Mouse (Mus musculus) forebrain, embryonic 12.5 days (tissue): ENCODE data around the gene Gm28043. TPM values are rescaled to one million over a fixed set of nuclear protein-coding genes. Genes with fewer than 3 reads are reported as not detected.

Experiments
- ATAC-seq: fragments of 200-750 bp; cut with Nextera tagmentation; 2 replicates; pipeline ENCODE4 v1.8.0; 2017; ENCODE audit warnings: moderate TSS enrichment; ENCODE audit not compliant: low FRiP score
- H3K27ac ChIP-seq: fragments of 300-500 bp; sonication (generic); 2 replicates; pipeline ENCODE4 v1.5.1; 2016; ENCODE audit warnings: mild to moderate bottlenecking
- H3K27me3 ChIP-seq: fragments of 300-500 bp; sonication (generic); 2 replicates; pipeline ENCODE4 v1.6.1; 2016; ENCODE audit warnings: mild to moderate bottlenecking
- H3K36me3 ChIP-seq: fragments of 300-500 bp; sonication (generic); replicated peaks from 2 replicates; pipeline ENCODE4 v1.6.1; 2016; ENCODE audit warnings: mild to moderate bottlenecking
- H3K4me1 ChIP-seq: fragments of 300-500 bp; sonication (generic); 2 replicates; pipeline ENCODE4 v1.6.1; 2016
- H3K4me2 ChIP-seq: fragments of 300-500 bp; sonication (generic); 2 replicates; pipeline ENCODE4 v1.6.1; 2016; ENCODE audit warnings: mild to moderate bottlenecking, moderate library complexity
- H3K4me3 ChIP-seq: fragments of 300-500 bp; sonication (generic); replicated peaks from 2 replicates; pipeline ENCODE4 v1.5.1; 2016; ENCODE audit warnings: mild to moderate bottlenecking
- H3K9ac ChIP-seq: fragments of 300-500 bp; sonication (generic); 2 replicates; pipeline ENCODE4 v1.6.1; 2016; ENCODE audit warnings: mild to moderate bottlenecking
- H3K9me3 ChIP-seq: fragments of 300-500 bp; sonication (generic); 2 replicates; pipeline ENCODE4 v1.6.1; 2016
- WGBS: fragments of 180-500 bp; shearing (Covaris S2); methylation state at CpG from one replicate; pipeline ENCODE4 v1.1.7; 2016; 5-methylcytosine and 5-hydroxymethylcytosine counted together
- polyA plus RNA-seq: library from polyadenylated mRNA; unstranded; fragments of >200 nt; fragmentation: Nextera tagmentation; extraction: Ambion mirVana; gene quantifications from 2 replicates; pipeline ENCODE4 v1.2.1, GENCODE M21; 2016

Gene Gm28043
- polyA plus RNA-seq, 1 experiment from 2014 or later: 4.6 TPM

DNA sequence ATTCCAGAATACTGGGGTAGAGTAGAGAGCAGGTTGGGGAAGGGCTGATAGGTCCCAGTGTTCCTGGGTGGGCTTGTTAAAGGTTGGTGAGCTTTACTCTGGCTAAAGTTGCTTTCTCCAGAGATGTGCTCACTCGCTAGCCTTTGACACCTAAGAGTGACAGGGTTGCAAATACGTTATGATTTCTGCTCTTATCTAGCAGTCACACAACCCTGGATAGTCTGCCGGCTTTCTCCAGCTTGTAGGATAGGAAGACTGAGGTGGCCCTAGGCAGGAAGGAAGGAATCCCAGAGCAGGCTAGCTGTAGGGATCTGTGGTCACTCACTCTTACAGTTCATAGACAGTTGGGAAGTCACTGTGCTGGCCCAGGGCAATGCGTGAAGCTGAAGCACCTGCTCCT lies 69.6 kb downstream of the Gm28043 start:
- H3K4me2 ChIP-seq: no peak overlapping the region
- no peak overlapping the region for H3K4me3 ChIP-seq
- no peak overlapping the region for H3K9ac ChIP-seq
- H3K4me1 ChIP-seq: 0 out of 2 replicates have a peak, but pooled peaks cover 5% of the 10 kb centered on the region
- no peaks in the 10 kb centered on the region for H3K27me3 ChIP-seq
- ATAC-seq: no peak
- peaks cover 88% of the 10 kb centered on the region for H3K36me3 ChIP-seq
- whole genome bisulfite sequencing: 94% methylated on average over 4 of the region's 4 CpGs
- H3K27ac ChIP-seq: no peak overlapping the region
- no peaks in the 10 kb centered on the region for H3K9me3 ChIP-seq

DNA sequence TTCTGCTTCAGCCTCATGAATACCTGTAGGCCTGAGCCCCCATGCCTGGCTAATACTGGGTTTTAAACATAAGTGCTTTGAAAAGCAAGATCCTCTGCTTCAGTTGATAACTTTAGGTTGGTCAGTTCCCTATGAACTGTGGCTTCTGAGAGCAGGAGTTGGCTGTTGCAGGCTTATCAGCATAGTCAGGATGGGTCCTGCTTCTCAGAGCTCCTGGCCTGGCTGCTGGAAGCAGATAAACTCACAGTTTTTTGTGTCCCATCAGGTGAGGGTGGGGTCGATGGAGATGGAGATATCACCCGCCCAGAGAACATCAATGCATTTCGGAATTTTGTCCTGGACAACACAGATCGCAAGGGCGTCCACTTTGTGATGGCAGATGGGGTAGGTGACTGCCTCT lies 72.1 kb downstream of the Gm28043 start:
- ATAC-seq: no peak
- H3K27me3 ChIP-seq: no peaks in the 10 kb centered on the region

DNA sequence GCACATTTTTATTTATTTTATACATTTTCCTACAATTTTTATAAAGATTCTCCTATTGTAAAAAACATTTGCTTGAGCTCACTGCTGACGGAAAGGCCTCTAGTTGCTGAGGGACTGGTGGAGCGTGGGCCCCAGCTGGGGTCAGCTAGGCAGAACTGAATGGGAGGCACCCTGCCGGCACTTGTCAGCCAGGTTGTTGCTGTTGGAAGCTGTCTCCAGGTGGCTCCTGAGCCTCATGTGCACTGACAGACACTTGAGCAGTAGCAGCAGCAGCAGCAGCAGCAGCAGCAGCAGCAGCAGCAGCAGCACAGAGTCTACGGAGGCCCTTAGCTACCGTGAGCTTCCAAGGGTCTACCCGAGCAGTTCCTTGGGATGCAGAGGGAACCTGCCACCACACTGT lies 72.7 kb downstream of the Gm28043 start:
- no peak for ATAC-seq
- Histone ChIP-seq H3K4me1 (no peaks in the 10 kb centered on the region), H3K27ac (no peak overlapping the region), H3K27me3 (no peaks in the 10 kb centered on the region), H3K4me2 (no peak overlapping the region), H3K9ac (no peak overlapping the region), H3K4me3 (no peak overlapping the region), H3K9me3 (no peaks in the 10 kb centered on the region), H3K36me3 (peaks cover 87% of the 10 kb centered on the region)
- WGBS: 83% methylated on average over 6 of the region's 6 CpGs

More for the DNA sequence above, 72.1 kb downstream of the Gm28043 start:
- peaks cover 90% of the 10 kb centered on the region for H3K36me3 ChIP-seq
- H3K4me1 ChIP-seq: no peaks in the 10 kb centered on the region
- no peak overlapping the region for H3K9ac ChIP-seq
- no peak overlapping the region for H3K27ac ChIP-seq
- H3K9me3 ChIP-seq: no peaks in the 10 kb centered on the region
- no peak overlapping the region for H3K4me2 ChIP-seq
- WGBS: 94% methylated on average over 5 of the region's 5 CpGs
- H3K4me3 ChIP-seq: no peak overlapping the region

DNA sequence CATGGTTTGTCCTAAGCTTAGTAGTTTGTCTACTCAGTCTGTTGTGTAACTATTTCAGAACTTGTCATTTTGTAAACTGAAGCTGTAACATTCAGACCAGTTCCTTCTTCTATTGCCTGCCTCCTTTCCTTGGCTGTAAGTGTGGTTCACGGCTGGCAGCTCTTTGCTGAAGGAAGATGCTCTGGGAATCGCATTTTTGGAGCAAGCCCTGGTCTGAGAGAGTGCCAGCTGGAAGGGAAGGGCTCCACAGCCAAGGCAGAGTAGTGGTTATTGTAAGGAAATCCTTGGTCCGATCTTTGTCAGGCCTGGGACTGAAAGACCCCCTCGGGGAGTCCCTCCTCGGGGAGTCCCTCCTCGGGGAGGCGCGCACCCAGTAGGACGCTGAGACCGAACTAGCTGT lies 73.9 kb downstream of the Gm28043 start:
- H3K9ac ChIP-seq: no peak overlapping the region
- H3K4me2 ChIP-seq: no peak overlapping the region
- WGBS: 94% methylated on average over 10 of the region's 10 CpGs
- no peak overlapping the region for H3K27ac ChIP-seq
- ATAC-seq: no peak
- peaks cover 79% of the 10 kb centered on the region for H3K36me3 ChIP-seq
- H3K9me3 ChIP-seq: no peaks in the 10 kb centered on the region
- no peaks in the 10 kb centered on the region for H3K4me1 ChIP-seq
- no peaks in the 10 kb centered on the region for H3K27me3 ChIP-seq
- H3K4me3 ChIP-seq: no peak overlapping the region

DNA sequence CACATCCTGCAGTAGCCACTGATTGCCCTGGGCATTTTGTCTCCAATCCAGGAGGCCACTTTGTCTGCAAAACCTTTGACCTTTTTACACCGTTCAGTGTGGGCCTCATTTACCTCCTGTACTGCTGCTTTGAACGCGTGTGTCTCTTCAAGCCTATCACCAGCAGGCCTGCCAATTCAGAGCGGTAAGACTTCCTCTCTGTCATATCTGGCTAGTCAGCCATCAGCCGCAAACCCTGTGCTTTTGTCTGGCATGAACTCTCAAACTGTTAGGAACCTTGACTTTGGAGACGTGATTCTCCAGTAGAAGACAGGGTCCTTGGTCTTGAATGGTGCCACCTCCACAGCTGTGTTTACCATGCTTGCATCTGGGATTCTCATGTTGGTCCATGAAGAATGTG lies 75.6 kb downstream of the Gm28043 start:
- H3K27me3 ChIP-seq: no peaks in the 10 kb centered on the region
- 82% methylated on average over 6 of the region's 6 CpGs for whole genome bisulfite sequencing
- H3K27ac ChIP-seq: no peak overlapping the region
- no peak overlapping the region for H3K4me3 ChIP-seq
- no peaks in the 10 kb centered on the region for H3K9me3 ChIP-seq
- H3K4me2 ChIP-seq: no peak overlapping the region
- ATAC-seq: no peak
- H3K4me1 ChIP-seq: no peaks in the 10 kb centered on the region
- H3K9ac ChIP-seq: no peak overlapping the region
- H3K36me3 ChIP-seq: peaks cover 80% of the 10 kb centered on the region

DNA sequence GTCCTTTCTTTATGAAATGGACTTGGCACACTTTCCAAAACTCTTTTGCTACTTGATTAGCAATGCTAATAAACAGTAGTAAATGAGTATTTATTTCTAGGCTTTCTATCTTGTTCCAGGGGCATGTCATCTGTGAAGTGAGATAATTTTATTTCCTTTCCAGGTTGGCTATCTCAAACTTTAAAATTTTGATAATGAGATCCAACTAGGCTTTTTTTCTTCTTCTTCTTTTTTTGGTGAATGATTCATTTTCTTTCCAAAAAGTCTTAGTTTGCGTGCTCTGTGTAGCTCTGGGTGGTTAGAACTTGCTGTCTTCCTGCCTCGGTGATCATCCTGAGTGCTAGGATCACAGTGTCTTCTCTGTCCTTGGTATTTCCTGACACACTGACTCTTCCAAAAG lies 78.2 kb downstream of the Gm28043 start:
- H3K27ac ChIP-seq: no peak overlapping the region
- H3K4me2 ChIP-seq: no peak overlapping the region
- no peaks in the 10 kb centered on the region for H3K27me3 ChIP-seq
- ATAC-seq: no peak
- WGBS: 93% methylated on average over 2 of the region's 2 CpGs
- no peak overlapping the region for H3K4me3 ChIP-seq
- no peaks in the 10 kb centered on the region for H3K4me1 ChIP-seq
- peaks cover 76% of the 10 kb centered on the region for H3K36me3 ChIP-seq
- H3K9ac ChIP-seq: no peak overlapping the region
- no peaks in the 10 kb centered on the region for H3K9me3 ChIP-seq

DNA sequence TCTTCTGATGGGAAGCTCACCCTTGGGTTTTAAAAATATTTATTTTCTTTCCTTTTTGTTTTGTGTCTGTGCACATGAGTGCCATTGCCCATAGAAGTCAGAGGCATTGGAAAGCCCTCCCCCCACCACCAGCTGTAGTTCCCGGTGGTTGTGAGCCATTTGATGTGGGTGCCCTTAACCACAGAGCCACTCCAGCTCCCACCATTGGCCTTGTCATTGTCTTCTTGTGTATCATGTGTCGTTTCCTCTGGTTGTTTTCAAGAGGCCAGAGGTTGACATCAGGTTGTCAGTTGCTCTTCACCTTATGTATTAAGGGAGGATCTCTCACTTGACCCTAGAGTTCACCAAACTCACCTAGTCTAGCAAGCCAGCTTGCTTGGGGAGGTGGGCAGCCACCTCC lies 78.9 kb downstream of the Gm28043 start:
- WGBS: 89% methylated on average over 2 of the region's 2 CpGs

DNA sequence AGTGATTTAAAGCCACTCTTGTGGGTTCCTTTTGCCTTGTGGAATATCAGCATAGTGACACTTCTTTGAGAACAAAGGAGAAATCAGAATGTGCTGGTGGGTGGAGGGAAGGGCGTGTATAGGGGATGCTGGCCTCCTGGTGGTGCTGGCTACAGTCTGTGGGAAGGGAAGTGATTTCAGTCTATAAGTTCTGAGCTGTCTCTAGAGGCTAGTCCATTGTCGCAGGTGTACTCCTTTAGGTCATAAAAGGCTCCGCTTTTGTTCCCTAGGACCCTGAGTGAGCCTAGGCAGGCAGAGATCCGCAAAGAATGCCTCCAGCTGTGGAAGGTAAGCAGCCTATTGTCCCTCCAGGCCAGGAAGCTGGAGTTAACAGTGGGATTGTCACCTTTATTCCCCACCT lies 79.8 kb downstream of the Gm28043 start:
- WGBS: 76% methylated on average over 4 of the region's 4 CpGs
- peaks cover 82% of the 10 kb centered on the region for H3K36me3 ChIP-seq
- no peak for ATAC-seq

More for the DNA sequence above, 78.9 kb downstream of the Gm28043 start:
- Histone ChIP-seq H3K4me1 (no peaks in the 10 kb centered on the region), H3K9ac (no peak overlapping the region), H3K4me2 (no peak overlapping the region), H3K27ac (no peak overlapping the region), H3K27me3 (no peaks in the 10 kb centered on the region), H3K36me3 (peaks cover 77% of the 10 kb centered on the region), H3K9me3 (no peaks in the 10 kb centered on the region), H3K4me3 (no peak overlapping the region)
- ATAC-seq: no peak

DNA sequence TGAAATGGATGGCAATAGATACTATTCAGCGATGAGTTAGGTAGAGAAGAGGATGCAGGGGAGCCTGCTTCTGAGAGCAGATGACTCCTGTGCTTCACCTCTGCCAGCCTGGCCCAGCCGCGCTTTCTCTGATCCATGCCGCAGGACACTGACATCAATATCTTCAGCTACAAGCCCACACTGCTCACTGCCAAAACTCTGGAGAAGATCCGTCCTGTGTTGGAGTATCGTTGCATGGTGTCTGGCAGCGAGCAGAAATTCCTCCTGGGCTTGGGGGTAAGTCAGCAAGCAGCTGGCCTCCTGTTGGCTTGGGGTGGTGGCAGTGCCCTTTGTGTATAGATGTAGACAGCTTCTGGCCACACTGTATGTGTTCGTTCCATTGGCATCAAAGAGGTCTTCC lies 82.3 kb downstream of the Gm28043 start:
- peaks cover 82% of the 10 kb centered on the region for H3K36me3 ChIP-seq
- 96% methylated on average over 8 of the region's 8 CpGs for WGBS
- H3K27ac ChIP-seq: no peak overlapping the region

More for the DNA sequence above, 79.8 kb downstream of the Gm28043 start:
- no peak overlapping the region for H3K27ac ChIP-seq
- H3K27me3 ChIP-seq: no peaks in the 10 kb centered on the region
- no peak overlapping the region for H3K4me2 ChIP-seq
- H3K9me3 ChIP-seq: no peaks in the 10 kb centered on the region
- no peak overlapping the region for H3K4me3 ChIP-seq
- H3K9ac ChIP-seq: no peak overlapping the region
- H3K4me1 ChIP-seq: no peaks in the 10 kb centered on the region

DNA sequence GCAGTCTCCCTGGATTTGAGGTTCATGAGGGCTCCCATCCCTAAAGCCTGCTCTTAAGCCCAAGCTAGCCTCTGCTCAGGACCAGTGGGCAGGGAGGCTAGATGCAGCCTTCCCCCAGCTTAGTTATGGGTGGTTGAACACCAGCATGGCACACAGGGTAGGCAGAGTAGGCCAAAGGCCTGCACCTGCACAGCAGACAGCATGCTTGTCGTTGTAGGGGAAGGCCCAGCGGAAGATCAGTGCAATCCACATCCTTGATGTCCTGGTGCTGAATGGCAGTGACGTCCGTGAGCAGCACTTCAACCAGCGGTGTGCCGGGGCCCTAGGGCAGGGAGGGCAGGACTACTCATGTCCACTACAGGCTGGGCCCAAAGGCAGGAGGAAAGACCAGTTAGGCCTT lies 83.7 kb downstream of the Gm28043 start:
- Histone ChIP-seq H3K27me3 (no peaks in the 10 kb centered on the region), H3K27ac (no peak overlapping the region), H3K4me1 (peaks cover 11% of the 10 kb centered on the region; the same call in 1 of the 2 replicates), H3K9me3 (no peaks in the 10 kb centered on the region), H3K4me3 (no peak overlapping the region), H3K36me3 (peaks cover 92% of the 10 kb centered on the region), H3K4me2 (no peak overlapping the region), H3K9ac (no peak overlapping the region)
- 91% methylated on average over 6 of the region's 6 CpGs for WGBS
- no peak for ATAC-seq

More for the DNA sequence above, 82.3 kb downstream of the Gm28043 start:
- Histone ChIP-seq H3K9ac (no peak overlapping the region), H3K9me3 (no peaks in the 10 kb centered on the region), H3K4me2 (no peak overlapping the region), H3K4me3 (no peak overlapping the region), H3K27me3 (no peaks in the 10 kb centered on the region), H3K4me1 (no peaks in the 10 kb centered on the region)
- no peak for ATAC-seq

DNA sequence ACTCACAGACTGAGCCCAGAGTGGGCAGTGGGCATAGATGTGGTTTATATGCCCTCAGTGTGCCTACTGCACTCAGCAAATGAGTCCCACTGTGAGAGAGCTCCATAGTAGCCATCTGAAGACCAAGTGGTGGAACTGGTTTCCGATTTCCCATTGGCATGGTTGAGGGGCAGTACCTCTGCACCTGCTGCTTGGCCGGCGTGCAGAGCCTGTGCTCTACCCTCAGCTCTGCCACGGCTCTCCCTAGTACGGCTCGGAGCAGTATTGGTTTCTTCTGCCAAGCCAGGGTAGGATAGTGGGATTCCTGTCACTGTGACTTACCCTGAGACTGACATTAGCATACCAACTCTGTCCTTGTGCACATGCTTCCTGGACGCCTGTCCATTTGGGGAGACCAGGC lies 85.9 kb downstream of the Gm28043 start:
- H3K4me2 ChIP-seq: no peak overlapping the region
- H3K9me3 ChIP-seq: no peaks in the 10 kb centered on the region
- H3K27ac ChIP-seq: no peak overlapping the region
- no peak for ATAC-seq
- H3K36me3 ChIP-seq: peaks cover 81% of the 10 kb centered on the region
- H3K27me3 ChIP-seq: no peaks in the 10 kb centered on the region
- 94% methylated on average over 7 of the region's 7 CpGs for WGBS
- H3K9ac ChIP-seq: no peak overlapping the region
- H3K4me1 ChIP-seq: peaks cover 11% of the 10 kb centered on the region; the same call in 1 of the 2 replicates
- H3K4me3 ChIP-seq: no peak overlapping the region

DNA sequence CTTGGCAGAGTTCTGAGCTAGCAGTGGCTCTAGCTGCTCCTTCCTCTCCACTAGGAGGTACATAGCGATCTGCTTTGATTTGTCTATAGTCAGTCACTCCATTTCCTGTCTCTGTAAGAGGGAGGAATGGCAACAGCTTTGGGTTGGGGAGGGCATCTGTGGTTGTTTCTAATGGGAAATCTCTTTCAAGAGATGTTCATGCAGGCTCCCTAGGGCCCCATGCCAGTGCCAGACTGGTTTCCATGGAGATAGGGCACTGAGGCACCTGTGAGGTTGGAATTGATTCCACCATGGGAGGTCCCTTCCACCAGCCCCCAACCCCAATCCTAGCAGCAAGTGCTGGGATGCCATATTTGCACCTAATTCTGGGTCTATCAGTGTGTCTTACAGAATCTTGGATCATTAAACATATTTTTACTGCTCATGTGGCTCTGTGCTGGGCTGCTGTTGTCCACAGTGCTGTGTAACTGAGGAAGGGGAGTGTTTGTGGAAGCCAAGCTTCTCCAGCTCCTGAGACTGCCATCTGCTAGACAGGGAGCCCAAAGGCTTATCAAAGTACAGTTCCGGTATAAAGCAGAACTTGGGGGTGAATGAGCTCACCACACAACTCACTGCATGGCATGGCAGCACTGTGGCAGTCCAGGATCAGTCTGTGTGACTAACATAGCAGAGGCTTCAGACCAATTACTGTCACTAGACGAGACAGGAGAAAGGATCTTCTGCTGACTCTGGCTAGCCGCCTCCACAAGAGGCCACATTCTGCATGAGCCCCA lies 88.4 kb downstream of the Gm28043 start:
- H3K27me3 ChIP-seq: no peaks in the 10 kb centered on the region
- no peak overlapping the region for H3K4me2 ChIP-seq
- ATAC-seq: no peak
- 81% methylated on average over 4 of the region's 4 CpGs for WGBS
- H3K9me3 ChIP-seq: no peaks in the 10 kb centered on the region
- peaks cover 30% of the 10 kb centered on the region for H3K4me1 ChIP-seq
- H3K9ac ChIP-seq: no peak overlapping the region
- peaks cover 61% of the 10 kb centered on the region for H3K36me3 ChIP-seq
- H3K27ac ChIP-seq: peak overlapping the region; percentile 50; the same call in 1 of the 2 replicates
- H3K4me3 ChIP-seq: no peak overlapping the region

DNA sequence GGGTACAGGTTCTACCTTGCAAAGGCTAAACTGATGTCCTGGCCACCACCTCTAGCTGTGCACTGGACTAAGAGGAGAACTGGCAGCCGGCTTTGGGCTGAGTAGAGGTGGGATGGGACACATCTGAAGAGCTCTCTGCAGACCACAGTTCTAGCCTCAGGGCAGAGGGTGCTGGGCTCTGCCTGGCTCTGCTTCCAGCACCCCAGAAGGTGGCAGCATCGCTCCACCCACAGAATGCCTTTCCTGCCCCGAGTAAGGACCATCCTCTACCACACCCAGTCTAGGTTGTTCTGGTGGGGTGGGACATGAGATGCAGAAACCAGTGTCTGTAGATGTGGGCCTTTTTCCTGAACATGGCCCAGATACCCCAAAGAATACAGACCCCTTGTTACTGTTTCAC lies 90.1 kb downstream of the Gm28043 start:
- no peak overlapping the region for H3K4me2 ChIP-seq
- no peak overlapping the region for H3K9ac ChIP-seq
- peaks cover 45% of the 10 kb centered on the region for H3K36me3 ChIP-seq
- H3K4me3 ChIP-seq: no peak overlapping the region
- H3K9me3 ChIP-seq: no peaks in the 10 kb centered on the region
- no peaks in the 10 kb centered on the region for H3K27me3 ChIP-seq
- peak; percentile 78 for ATAC-seq
- H3K4me1 ChIP-seq: peaks cover 46% of the 10 kb centered on the region
- no peak overlapping the region for H3K27ac ChIP-seq
- WGBS: 32% methylated on average over 3 of the region's 3 CpGs
